Mouse (Mus musculus): ENCODE measurements around the gene Timm8a2.
"Not testable (repeated sequence)": the region's sequence is repeated elsewhere in the genome, so short reads cannot be mapped to it uniquely, and the experiment has no call there.

Timm8a2 gene

GRCm38 (mm10) chr14:122062411-122063090, 28.1 kb downstream of the Timm8a2 start:
- no peak for DNase-seq

- DNase-seq = no peak
Observed at GRCm38 (mm10) chr14:122063599-122063998, 29.1 kb downstream of the Timm8a2 start.

GRCm38 (mm10) chr14:122064519-122064918, 30.0 kb downstream of the Timm8a2 start:
- DNase-seq = peak; percentile 47 to 64

GRCm38 (mm10) chr14:122066243-122066642, 31.8 kb downstream of the Timm8a2 start:
- no peak for DNase-seq

GRCm38 (mm10) chr14:122068036-122068435, 33.6 kb downstream of the Timm8a2 start:
- not testable (repeated sequence) for DNase-seq

GRCm38 (mm10) chr14:122068801-122069695, 34.6 kb downstream of the Timm8a2 start:
- DNase-seq = no peak

- DNase-seq = no peak
Observed at GRCm38 (mm10) chr14:122069948-122070347, 35.5 kb downstream of the Timm8a2 start.

GRCm38 (mm10) chr14:122073422-122073821, 38.9 kb downstream of the Timm8a2 start:
- DNase-seq = no peak

GRCm38 (mm10) chr14:122074360-122074759, 39.9 kb downstream of the Timm8a2 start:
- no peak for DNase-seq

GRCm38 (mm10) chr14:122075485-122076200, 41.2 kb downstream of the Timm8a2 start:
- no peak for DNase-seq

GRCm38 (mm10) chr14:122077017-122077416, 42.5 kb downstream of the Timm8a2 start:
- DNase-seq = no peak

GRCm38 (mm10) chr14:122079428-122079827, 45.0 kb downstream of the Timm8a2 start:
- DNase-seq = peak; percentile 52 to 67

- DNase-seq = no peak
Observed at GRCm38 (mm10) chr14:122079921-122080320, 45.4 kb downstream of the Timm8a2 start.

- no peak for DNase-seq
Observed at GRCm38 (mm10) chr14:122081308-122081707, 46.8 kb downstream of the Timm8a2 start.

GRCm38 (mm10) chr14:122083499-122083898, 49.0 kb downstream of the Timm8a2 start:
- DNase-seq = no peak

- no peak for DNase-seq
Observed at GRCm38 (mm10) chr14:122087956-122088355, 53.5 kb downstream of the Timm8a2 start.
